Mouse (Mus musculus): Measurements from ENCODE around the gene Actn1. TPM values are rescaled to one million over a fixed set of nuclear protein-coding genes. Genes with fewer than 3 reads are reported as not detected.

The Actn1 gene
- polyA plus RNA-seq, 1 experiment from 2014 or later, result 23.4 TPM

DNA sequence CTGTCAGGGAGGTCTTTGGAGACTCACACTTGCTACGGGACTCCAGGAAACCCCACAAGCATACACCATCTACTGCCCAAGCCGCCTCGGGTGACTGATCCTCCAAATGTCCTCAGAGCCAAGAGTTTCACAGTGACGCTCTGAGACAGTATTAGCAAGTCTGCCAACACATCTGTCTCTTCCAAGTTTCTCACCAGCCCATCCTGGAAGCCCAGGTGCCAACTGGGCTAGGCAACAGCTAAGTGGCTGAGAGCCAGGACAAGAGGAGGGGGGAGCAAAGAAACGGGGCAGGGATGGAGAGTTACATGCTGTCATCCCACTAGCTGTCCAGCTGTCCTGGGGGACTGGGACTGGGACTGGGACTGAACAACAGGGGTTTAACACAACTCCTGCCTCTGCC is 13.1 kb downstream of the Actn1 start:
- Histone ChIP-seq H3K27me3 (ENCODE audit: control insufficient read depth, insufficient read depth, low read length) (no peaks in the 10 kb centered on the region), H3K9ac (ENCODE audit: low read depth, low read length) (no peak overlapping the region), H3K36me3 (ENCODE audit: control insufficient read depth, insufficient read depth, low read length) (no peaks in the 10 kb centered on the region), H3K27ac (ENCODE audit: low read depth, low read length) (no peak overlapping the region), H3K4me2 (replicated peaks; ENCODE audit: low read depth, low read length) (no peak overlapping the region), H3K4me3 (ENCODE audit: low read depth, low read length) (no peak overlapping the region), H3K9me3 (ENCODE audit: control insufficient read depth, low read length) (no peaks in the 10 kb centered on the region), H3K4me1 (replicated peaks; ENCODE audit: control insufficient read depth, insufficient read depth, low read length) (no peaks in the 10 kb centered on the region)
- DNase-seq (ENCODE audit: low spot score) (no peak), ATAC-seq (ENCODE audit: low FRiP score) (no peak)
- 87% methylated on average over 5 of the region's 5 CpGs for WGBS

DNA sequence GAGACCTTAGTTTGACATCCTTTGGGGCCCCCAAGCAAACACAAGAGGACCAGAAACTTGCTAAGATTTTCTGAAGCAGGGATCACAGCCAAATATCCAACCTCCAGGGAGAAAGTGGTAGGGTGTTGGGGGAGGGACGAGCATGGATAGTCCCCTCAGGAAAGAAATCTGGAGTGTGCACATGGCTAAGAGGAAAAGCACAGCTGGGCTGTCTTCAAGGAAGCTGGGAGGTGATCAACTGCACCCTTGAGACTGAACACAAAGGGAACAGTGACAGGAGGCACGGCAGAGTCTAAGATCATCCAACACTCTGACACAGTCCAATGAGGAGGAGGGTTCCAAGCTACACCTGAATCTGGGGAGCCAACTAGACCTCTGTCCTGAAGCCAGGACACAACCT is 13.7 kb downstream of the Actn1 start:
- no peaks in the 10 kb centered on the region for H3K9me3 ChIP-seq (ENCODE audit: control insufficient read depth, low read length)
- 59% methylated on average over 2 of the region's 2 CpGs for WGBS
- H3K36me3 ChIP-seq (ENCODE audit: control insufficient read depth, insufficient read depth, low read length), result no peaks in the 10 kb centered on the region
- no peaks in the 10 kb centered on the region for H3K27me3 ChIP-seq (ENCODE audit: control insufficient read depth, insufficient read depth, low read length)
- H3K4me3 ChIP-seq (ENCODE audit: low read depth, low read length), result no peak overlapping the region
- no peaks in the 10 kb centered on the region for H3K4me1 ChIP-seq (replicated peaks; ENCODE audit: control insufficient read depth, insufficient read depth, low read length)
- no peak for DNase-seq (ENCODE audit: low spot score)
- H3K4me2 ChIP-seq (replicated peaks; ENCODE audit: low read depth, low read length), result no peak overlapping the region
- no peak for ATAC-seq (ENCODE audit: low FRiP score)
- H3K27ac ChIP-seq (ENCODE audit: low read depth, low read length), result no peak overlapping the region
- H3K9ac ChIP-seq (ENCODE audit: low read depth, low read length), result no peak overlapping the region

DNA sequence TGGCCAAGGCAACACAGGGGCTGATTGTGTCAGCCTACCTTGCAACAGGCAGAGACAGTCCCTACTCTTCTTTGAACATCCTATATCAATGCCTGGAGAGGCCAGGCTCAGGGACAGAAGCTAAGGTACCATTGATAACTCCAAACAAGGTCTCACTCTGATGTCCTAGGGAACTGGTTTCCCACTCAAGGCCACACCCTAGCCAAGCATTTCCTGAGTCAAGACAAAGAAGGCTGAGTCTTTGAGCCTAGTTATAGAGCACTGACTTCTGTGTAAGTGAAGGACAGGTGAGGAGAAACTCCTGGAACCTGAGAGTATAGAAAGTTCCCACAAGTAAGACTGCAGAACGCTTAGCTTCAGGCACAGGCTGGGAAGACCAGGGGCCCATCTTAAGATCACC is 15.4 kb downstream of the Actn1 start:
- Histone ChIP-seq H3K27me3 (ENCODE audit: control insufficient read depth, insufficient read depth, low read length) (no peaks in the 10 kb centered on the region), H3K4me1 (replicated peaks; ENCODE audit: control insufficient read depth, insufficient read depth, low read length) (no peaks in the 10 kb centered on the region), H3K27ac (ENCODE audit: low read depth, low read length) (no peak overlapping the region), H3K4me3 (ENCODE audit: low read depth, low read length) (no peak overlapping the region), H3K36me3 (ENCODE audit: control insufficient read depth, insufficient read depth, low read length) (no peaks in the 10 kb centered on the region), H3K4me2 (replicated peaks; ENCODE audit: low read depth, low read length) (no peak overlapping the region), H3K9me3 (ENCODE audit: control insufficient read depth, low read length) (no peaks in the 10 kb centered on the region), H3K9ac (ENCODE audit: low read depth, low read length) (no peak overlapping the region)
- 93% methylated on average over 1 of the region's 1 CpGs for WGBS
- DNase-seq (ENCODE audit: low spot score), result no peak
- ATAC-seq (ENCODE audit: low FRiP score), result no peak

DNA sequence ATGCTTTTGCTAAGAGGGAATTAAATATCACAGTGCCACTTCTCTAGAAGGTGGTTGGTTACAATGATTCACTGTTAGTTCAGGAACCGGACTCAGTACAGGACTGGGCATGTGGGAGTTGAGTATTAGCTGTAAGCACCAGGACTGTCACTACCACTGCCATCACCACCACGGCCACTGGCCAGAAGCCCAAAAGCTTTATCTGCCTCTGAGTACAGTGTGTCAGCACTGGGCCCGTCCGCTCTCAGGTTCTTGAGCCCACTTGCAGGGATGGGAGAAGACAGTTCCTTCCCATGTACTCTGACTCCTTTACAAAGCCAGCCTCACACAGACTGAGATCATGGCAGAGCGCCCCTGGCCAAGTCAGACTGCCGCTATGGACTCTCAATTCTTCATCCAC is 16.0 kb downstream of the Actn1 start:
- Histone ChIP-seq H3K4me3 (ENCODE audit: low read depth, low read length) (no peak overlapping the region), H3K4me1 (replicated peaks; ENCODE audit: control insufficient read depth, insufficient read depth, low read length) (no peaks in the 10 kb centered on the region), H3K9me3 (ENCODE audit: control insufficient read depth, low read length) (no peaks in the 10 kb centered on the region), H3K27me3 (ENCODE audit: control insufficient read depth, insufficient read depth, low read length) (no peaks in the 10 kb centered on the region), H3K4me2 (replicated peaks; ENCODE audit: low read depth, low read length) (no peak overlapping the region), H3K36me3 (ENCODE audit: control insufficient read depth, insufficient read depth, low read length) (no peaks in the 10 kb centered on the region), H3K27ac (ENCODE audit: low read depth, low read length) (no peak overlapping the region), H3K9ac (ENCODE audit: low read depth, low read length) (no peak overlapping the region)
- no peak for ATAC-seq (ENCODE audit: low FRiP score)
- no peak for DNase-seq (ENCODE audit: low spot score)
- 92% methylated on average over 6 of the region's 6 CpGs for WGBS

DNA sequence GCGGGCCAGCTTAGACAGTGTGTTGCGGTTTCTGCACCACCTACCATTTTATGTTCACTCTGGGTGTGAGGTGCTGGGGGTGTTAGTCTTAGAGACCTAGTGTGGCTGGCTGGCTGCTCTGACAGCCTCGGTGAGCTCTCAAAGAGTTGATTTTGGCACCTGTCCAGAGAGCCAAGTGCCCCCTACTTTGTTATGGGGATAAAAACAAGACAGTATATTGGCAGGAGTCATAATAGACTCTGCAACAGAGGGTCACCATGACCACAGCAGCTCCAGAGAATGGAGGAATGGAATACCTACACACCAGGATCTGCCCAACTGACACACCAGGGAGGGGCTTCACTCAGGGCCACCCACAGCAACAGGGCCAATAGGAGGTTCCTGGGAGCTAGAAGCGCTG is 16.8 kb downstream of the Actn1 start:
- ATAC-seq (ENCODE audit: low FRiP score), result no peak
- 90% methylated on average over 4 of the region's 4 CpGs for WGBS
- no peak for DNase-seq (ENCODE audit: low spot score)
- Histone ChIP-seq H3K4me1 (replicated peaks; ENCODE audit: control insufficient read depth, insufficient read depth, low read length) (no peaks in the 10 kb centered on the region), H3K36me3 (ENCODE audit: control insufficient read depth, insufficient read depth, low read length) (no peaks in the 10 kb centered on the region), H3K9ac (ENCODE audit: low read depth, low read length) (no peak overlapping the region), H3K4me2 (replicated peaks; ENCODE audit: low read depth, low read length) (no peak overlapping the region), H3K27ac (ENCODE audit: low read depth, low read length) (no peak overlapping the region), H3K4me3 (ENCODE audit: low read depth, low read length) (no peak overlapping the region), H3K9me3 (ENCODE audit: control insufficient read depth, low read length) (no peaks in the 10 kb centered on the region), H3K27me3 (ENCODE audit: control insufficient read depth, insufficient read depth, low read length) (no peaks in the 10 kb centered on the region)

DNA sequence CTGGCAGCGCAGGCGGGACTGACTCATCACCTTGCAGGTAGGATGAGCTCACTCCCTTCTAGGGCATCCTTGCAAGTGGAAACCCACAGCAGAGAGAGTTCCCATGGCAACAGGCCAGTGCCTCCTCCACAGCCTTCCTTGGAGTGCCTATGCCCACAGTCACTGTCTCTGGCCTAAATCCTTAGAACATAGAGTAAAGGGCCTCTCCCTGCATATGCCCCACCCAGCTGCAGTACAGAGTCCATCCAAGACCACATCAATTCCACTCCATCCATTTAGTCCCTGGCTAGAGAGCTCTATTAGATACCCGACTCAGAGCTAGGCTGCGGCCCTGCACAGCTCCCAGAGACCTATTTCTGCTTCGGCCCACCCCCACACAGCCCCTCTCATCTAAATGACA is 20.7 kb downstream of the Actn1 start:
- Histone ChIP-seq H3K4me3 (ENCODE audit: low read depth, low read length) (no peak overlapping the region), H3K36me3 (ENCODE audit: control insufficient read depth, insufficient read depth, low read length) (no peaks in the 10 kb centered on the region), H3K9me3 (ENCODE audit: control insufficient read depth, low read length) (no peaks in the 10 kb centered on the region), H3K4me2 (replicated peaks; ENCODE audit: low read depth, low read length) (no peak overlapping the region), H3K27ac (ENCODE audit: low read depth, low read length) (no peak overlapping the region), H3K4me1 (replicated peaks; ENCODE audit: control insufficient read depth, insufficient read depth, low read length) (no peaks in the 10 kb centered on the region), H3K9ac (ENCODE audit: low read depth, low read length) (no peak overlapping the region), H3K27me3 (ENCODE audit: control insufficient read depth, insufficient read depth, low read length) (no peaks in the 10 kb centered on the region)
- 93% methylated on average over 5 of the region's 5 CpGs for WGBS
- ATAC-seq (ENCODE audit: low FRiP score), result no peak
- no peak for DNase-seq (ENCODE audit: low spot score)

DNA sequence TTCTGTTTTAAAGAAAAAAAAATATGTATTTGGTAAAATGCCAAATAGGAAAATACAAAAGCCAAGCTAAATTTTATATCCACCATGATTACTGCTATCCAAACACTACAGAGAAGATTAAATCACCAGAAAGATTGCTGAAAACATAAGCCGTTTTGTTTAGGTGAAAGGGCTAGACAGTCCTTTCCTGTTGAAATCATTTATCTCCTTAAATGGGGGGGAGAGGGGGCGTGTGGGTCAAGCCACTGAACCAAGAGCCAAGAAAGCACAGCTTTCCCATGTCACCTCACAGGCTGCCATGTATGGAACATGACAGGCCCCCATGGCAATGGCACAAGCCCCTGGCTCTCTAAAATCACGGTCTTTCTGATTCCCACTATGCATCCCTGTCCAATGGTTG is 21.6 kb downstream of the Actn1 start:
- Histone ChIP-seq H3K9me3 (ENCODE audit: control insufficient read depth, low read length) (no peaks in the 10 kb centered on the region), H3K27ac (ENCODE audit: low read depth, low read length) (no peak overlapping the region), H3K27me3 (ENCODE audit: control insufficient read depth, insufficient read depth, low read length) (no peaks in the 10 kb centered on the region), H3K4me1 (replicated peaks; ENCODE audit: control insufficient read depth, insufficient read depth, low read length) (no peaks in the 10 kb centered on the region), H3K4me2 (replicated peaks; ENCODE audit: low read depth, low read length) (no peak overlapping the region), H3K36me3 (ENCODE audit: control insufficient read depth, insufficient read depth, low read length) (no peaks in the 10 kb centered on the region), H3K9ac (ENCODE audit: low read depth, low read length) (no peak overlapping the region), H3K4me3 (ENCODE audit: low read depth, low read length) (no peak overlapping the region)
- ATAC-seq (ENCODE audit: low FRiP score), result no peak
- WGBS, result 86% methylated on average over 3 of the region's 3 CpGs
- no peak for DNase-seq (ENCODE audit: low spot score)

DNA sequence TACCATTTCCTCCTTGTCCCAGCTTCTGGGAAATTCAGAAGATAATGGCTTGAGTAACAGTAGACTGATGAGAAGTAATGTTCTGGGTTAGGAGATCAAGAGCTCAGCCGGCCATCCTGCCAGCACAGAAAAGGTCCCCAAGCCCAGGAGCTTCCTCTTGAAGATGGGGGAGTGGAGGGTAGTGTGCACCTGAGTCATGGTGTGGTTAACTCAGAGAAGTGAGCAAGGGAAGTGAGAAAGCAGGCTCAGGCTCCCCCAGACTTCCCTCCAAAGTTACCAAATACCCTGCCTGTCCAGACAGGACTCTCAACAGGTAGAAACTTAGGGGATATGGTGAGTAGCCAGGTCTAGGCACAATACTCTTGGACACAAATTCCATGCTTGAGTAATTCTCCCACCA is 24.9 kb downstream of the Actn1 start:
- Histone ChIP-seq H3K4me1 (replicated peaks; ENCODE audit: control insufficient read depth, insufficient read depth, low read length) (peaks cover 3% of the 10 kb centered on the region; the same call in 1 of the 2 replicates), H3K36me3 (ENCODE audit: control insufficient read depth, insufficient read depth, low read length) (no peaks in the 10 kb centered on the region), H3K4me3 (ENCODE audit: low read depth, low read length) (no peak overlapping the region), H3K9me3 (ENCODE audit: control insufficient read depth, low read length) (no peaks in the 10 kb centered on the region), H3K27ac (ENCODE audit: low read depth, low read length) (no peak overlapping the region), H3K27me3 (ENCODE audit: control insufficient read depth, insufficient read depth, low read length) (no peaks in the 10 kb centered on the region), H3K4me2 (replicated peaks; ENCODE audit: low read depth, low read length) (no peak overlapping the region), H3K9ac (ENCODE audit: low read depth, low read length) (no peak overlapping the region)
- 92% methylated on average over 1 of the region's 1 CpGs for WGBS
- ATAC-seq (ENCODE audit: low FRiP score) (no peak), DNase-seq (ENCODE audit: low spot score) (no peak)

DNA sequence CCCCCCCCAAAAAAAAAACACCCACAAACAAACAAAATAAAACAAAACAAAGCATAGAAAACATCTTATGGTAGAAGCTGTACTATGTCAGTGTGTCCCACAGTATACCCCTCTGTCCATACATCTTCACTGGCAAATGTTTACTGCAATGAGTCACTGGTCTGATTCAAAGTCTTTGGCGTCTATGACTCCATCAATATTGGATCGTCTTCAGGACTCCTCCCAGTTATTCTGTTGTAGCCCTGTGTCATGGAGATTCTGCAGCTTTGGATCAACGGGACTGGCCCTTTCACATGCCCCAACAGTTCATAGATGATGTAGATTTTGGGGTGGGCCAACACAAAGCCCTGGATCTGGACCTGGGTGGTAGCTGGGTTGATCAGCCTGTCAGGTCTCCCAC is 25.9 kb downstream of the Actn1 start:
- ATAC-seq (ENCODE audit: low FRiP score) (no peak), DNase-seq (ENCODE audit: low spot score) (no peak)
- no peak overlapping the region for H3K4me2 ChIP-seq (replicated peaks; ENCODE audit: low read depth, low read length)
- no peaks in the 10 kb centered on the region for H3K27me3 ChIP-seq (ENCODE audit: control insufficient read depth, insufficient read depth, low read length)
- H3K4me1 ChIP-seq (replicated peaks; ENCODE audit: control insufficient read depth, insufficient read depth, low read length), result peaks cover 8% of the 10 kb centered on the region; the same call in 1 of the 2 replicates
- H3K27ac ChIP-seq (ENCODE audit: low read depth, low read length), result no peak overlapping the region
- no peaks in the 10 kb centered on the region for H3K9me3 ChIP-seq (ENCODE audit: control insufficient read depth, low read length)
- WGBS, result 89% methylated on average over 3 of the region's 3 CpGs
- H3K4me3 ChIP-seq (ENCODE audit: low read depth, low read length), result no peak overlapping the region
- H3K36me3 ChIP-seq (ENCODE audit: control insufficient read depth, insufficient read depth, low read length), result no peaks in the 10 kb centered on the region
- no peak overlapping the region for H3K9ac ChIP-seq (ENCODE audit: low read depth, low read length)
